Mouse (Mus musculus) gonadal fat pad, adult 2 months (tissue): Measurements from ENCODE around the gene Galr3. TPM values are rescaled to one million over a fixed set of nuclear protein-coding genes. Genes with fewer than 3 reads are reported as not detected.

Experiments used
- DNase-seq: peaks from one replicate; pipeline ENCODE4 v3.0.0-alpha.2; 2012; ENCODE audit warnings: low read depth
- polyA plus RNA-seq: library from polyadenylated mRNA; depleted of rRNA; stranded (reverse); fragments of >200 nt; gene quantifications from 2 replicates; pipeline ENCODE4 v1.2.3, GENCODE M21; 2012

Galr3 gene
- polyA plus RNA-seq, 1 experiment = 1.7 TPM

GRCm38 (mm10) chr15:79052366-79052765 lies 10.7 kb downstream of the Galr3 start:
- no peak for DNase-seq

- no peak for DNase-seq
Measured at GRCm38 (mm10) chr15:79056601-79057000, 14.9 kb downstream of the Galr3 start.

GRCm38 (mm10) chr15:79057850-79058249 lies 16.2 kb downstream of the Galr3 start:
- DNase-seq = no peak

GRCm38 (mm10) chr15:79060887-79061565 lies 19.3 kb downstream of the Galr3 start:
- DNase-seq = no peak

GRCm38 (mm10) chr15:79062376-79063159 lies 20.9 kb downstream of the Galr3 start, which contains the start of gene Ankrd54:
Gene Ankrd54, minus strand, starts transcription at chr15:79062893.
- peak; percentile 100 for DNase-seq

- no peak for DNase-seq
Measured at GRCm38 (mm10) chr15:79063160-79063740, 21.6 kb downstream of the Galr3 start.

- DNase-seq = no peak
Measured at GRCm38 (mm10) chr15:79065086-79065770, 23.5 kb downstream of the Galr3 start.

GRCm38 (mm10) chr15:79066276-79066675 lies 24.6 kb downstream of the Galr3 start:
- DNase-seq = no peak

GRCm38 (mm10) chr15:79067631-79068030 lies 25.9 kb downstream of the Galr3 start:
- no peak for DNase-seq

GRCm38 (mm10) chr15:79068416-79068815 lies 26.7 kb downstream of the Galr3 start:
- no peak for DNase-seq

- DNase-seq = no peak
Measured at GRCm38 (mm10) chr15:79071117-79072039, 29.7 kb downstream of the Galr3 start.

- DNase-seq = no peak
Measured at GRCm38 (mm10) chr15:79073752-79074151, 32.1 kb downstream of the Galr3 start.

GRCm38 (mm10) chr15:79074446-79074845 lies 32.8 kb downstream of the Galr3 start:
- no peak for DNase-seq

- DNase-seq = no peak
Measured at GRCm38 (mm10) chr15:79074913-79075532, 33.3 kb downstream of the Galr3 start, which contains the start of gene Eif3l. Gene Eif3l, plus strand, starts transcription at chr15:79075179.

- DNase-seq = no peak
Measured at GRCm38 (mm10) chr15:79075658-79076365, 34.1 kb downstream of the Galr3 start.

GRCm38 (mm10) chr15:79079567-79079966 lies 37.9 kb downstream of the Galr3 start:
- DNase-seq = no peak

GRCm38 (mm10) chr15:79092284-79092683 lies 50.6 kb downstream of the Galr3 start:
- DNase-seq = no peak
